Mouse (Mus musculus) liver, embryonic 11.5 days (tissue): ENCODE results near the gene Ufsp1. TPM values are rescaled to one million over a fixed set of nuclear protein-coding genes. Genes with fewer than 3 reads are reported as not detected.
A peak's percentile ranks its signal among the peaks of the same experiment; 100 is the strongest.

Experiments used
- ATAC-seq: fragments of 200-750 bp; cut with Nextera tagmentation; replicated peaks from 2 replicates; pipeline ENCODE4 v1.8.0; 2017; ENCODE audit warnings: moderate number of reproducible peaks, mild to moderate bottlenecking, moderate TSS enrichment, moderate library complexity; ENCODE audit not compliant: low FRiP score
- DNase-seq: peaks from one replicate; pipeline ENCODE4 v3.0.0-alpha.2; 2017; ENCODE audit warnings: low spot score
- H3K27ac ChIP-seq: fragments of 300-500 bp; sonication (generic); 2 replicates; pipeline ENCODE4 v1.5.1; 2014; ENCODE audit warnings: mild to moderate bottlenecking, low read depth, low read length, control low read depth
- H3K27me3 ChIP-seq: fragments of 300-500 bp; sonication (generic); replicated peaks from 2 replicates; pipeline ENCODE4 v1.6.1; 2014; ENCODE audit warnings: low read length, mixed read lengths; ENCODE audit not compliant: control insufficient read depth, insufficient read depth
- H3K36me3 ChIP-seq: fragments of 300-500 bp; sonication (generic); 2 replicates; pipeline ENCODE4 v1.6.1; 2014; ENCODE audit warnings: mild to moderate bottlenecking, low read length, moderate library complexity, mixed read lengths; ENCODE audit not compliant: control insufficient read depth, insufficient read depth
- H3K4me1 ChIP-seq: fragments of 300-500 bp; sonication (generic); replicated peaks from 2 replicates; pipeline ENCODE4 v1.6.1; 2014; ENCODE audit warnings: low read length, mixed read lengths; ENCODE audit not compliant: control insufficient read depth, insufficient read depth
- H3K4me2 ChIP-seq: fragments of 300-500 bp; sonication (generic); 2 replicates; pipeline ENCODE4 v1.6.1; 2014; ENCODE audit warnings: mild to moderate bottlenecking, control low read depth, moderate library complexity
- H3K4me3 ChIP-seq: fragments of 300-500 bp; sonication (generic); 2 replicates; pipeline ENCODE4 v1.5.1; 2014; ENCODE audit warnings: low read depth, low read length, control low read depth
- H3K9ac ChIP-seq: fragments of 300-500 bp; sonication (generic); 2 replicates; pipeline ENCODE4 v1.6.1; 2014; ENCODE audit warnings: low read depth, low read length, control low read depth
- H3K9me3 ChIP-seq: fragments of 300-500 bp; sonication (generic); 2 replicates; pipeline ENCODE4 v1.6.1; 2016; ENCODE audit warnings: low read length, inconsistent platforms, mixed read lengths; ENCODE audit not compliant: control insufficient read depth
- WGBS: fragments of 180-500 bp; shearing (Covaris S2); extraction: QIAGEN DNeasy Blood & Tissue Kit; methylation state at CpG from one replicate; pipeline ENCODE4 v1.1.7; 2014; 5-methylcytosine and 5-hydroxymethylcytosine counted together
- polyA plus RNA-seq: library from polyadenylated mRNA; unstranded; fragments of >200 nt; fragmentation: Nextera tagmentation; extraction: Ambion mirVana; gene quantifications from 2 replicates; pipeline ENCODE4 v1.2.1, GENCODE M21; 2014

Ufsp1 gene
- polyA plus RNA-seq, 1 experiment from 2014 or later: 13.5 TPM

DNA sequence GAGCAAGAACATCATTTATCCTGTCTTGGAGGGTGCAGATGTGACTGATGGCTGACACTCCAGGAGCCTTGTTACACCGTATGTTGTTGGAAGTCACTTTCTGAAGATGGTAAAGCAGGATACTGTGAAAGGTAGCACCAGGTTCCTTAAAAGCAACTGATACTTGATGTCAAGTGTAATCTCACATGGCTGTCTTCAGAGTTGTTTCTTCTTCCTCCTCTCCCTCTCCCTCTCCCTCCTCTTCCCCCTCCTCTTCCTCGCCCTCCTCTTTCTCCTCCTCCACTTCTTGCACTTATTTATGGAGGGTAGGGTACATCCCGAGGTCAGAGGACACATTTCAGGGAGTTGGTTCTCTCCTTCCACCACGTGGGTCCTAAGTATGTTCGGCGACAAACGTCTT, 8.4 kb upstream of the Ufsp1 start:
- no peak for DNase-seq
- Histone ChIP-seq H3K27ac (no peak overlapping the region), H3K4me3 (no peak overlapping the region), H3K9me3 (no peaks in the 10 kb centered on the region), H3K4me1 (peaks cover 26% of the 10 kb centered on the region), H3K4me2 (no peak overlapping the region), H3K27me3 (peaks cover 31% of the 10 kb centered on the region), H3K9ac (no peak overlapping the region), H3K36me3 (no peaks in the 10 kb centered on the region)
- no peak for ATAC-seq
- WGBS: 42% methylated on average over 7 of the region's 7 CpGs

DNA sequence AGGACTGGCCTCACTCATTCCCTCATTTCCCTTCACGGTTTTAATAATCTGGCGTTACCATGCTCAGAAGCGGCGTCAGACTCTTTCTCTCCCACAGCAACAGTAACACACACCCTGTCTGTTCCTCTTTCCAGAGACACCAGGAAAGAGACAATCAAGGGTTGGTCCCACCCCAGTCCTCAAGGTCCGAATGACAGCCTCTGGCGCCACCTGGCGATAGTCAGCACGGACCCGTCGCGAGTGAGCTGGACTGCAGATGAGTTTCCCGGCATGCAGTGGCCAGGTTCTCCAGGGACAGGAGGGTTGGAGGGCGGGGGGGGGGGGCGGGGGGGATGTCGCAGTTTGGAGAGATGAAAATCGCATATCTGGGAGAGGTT, 7.8 kb upstream of the Ufsp1 start:
- Histone ChIP-seq H3K9me3 (no peaks in the 10 kb centered on the region), H3K4me3 (peak overlapping the region; percentile 68), H3K27me3 (peaks cover 31% of the 10 kb centered on the region), H3K4me1 (peaks cover 32% of the 10 kb centered on the region), H3K4me2 (peak overlapping the region; percentile 99), H3K36me3 (0 out of 2 replicates have a peak, but pooled peaks cover 2% of the 10 kb centered on the region), H3K27ac (no peak overlapping the region), H3K9ac (no peak overlapping the region; the same call in 1 of the 2 replicates)
- ATAC-seq: peak; percentile 20; the same call in 1 of the 2 replicates
- DNase-seq: peak; percentile 80
- WGBS: under 1% methylated on average over 16 of the region's 16 CpGs

DNA sequence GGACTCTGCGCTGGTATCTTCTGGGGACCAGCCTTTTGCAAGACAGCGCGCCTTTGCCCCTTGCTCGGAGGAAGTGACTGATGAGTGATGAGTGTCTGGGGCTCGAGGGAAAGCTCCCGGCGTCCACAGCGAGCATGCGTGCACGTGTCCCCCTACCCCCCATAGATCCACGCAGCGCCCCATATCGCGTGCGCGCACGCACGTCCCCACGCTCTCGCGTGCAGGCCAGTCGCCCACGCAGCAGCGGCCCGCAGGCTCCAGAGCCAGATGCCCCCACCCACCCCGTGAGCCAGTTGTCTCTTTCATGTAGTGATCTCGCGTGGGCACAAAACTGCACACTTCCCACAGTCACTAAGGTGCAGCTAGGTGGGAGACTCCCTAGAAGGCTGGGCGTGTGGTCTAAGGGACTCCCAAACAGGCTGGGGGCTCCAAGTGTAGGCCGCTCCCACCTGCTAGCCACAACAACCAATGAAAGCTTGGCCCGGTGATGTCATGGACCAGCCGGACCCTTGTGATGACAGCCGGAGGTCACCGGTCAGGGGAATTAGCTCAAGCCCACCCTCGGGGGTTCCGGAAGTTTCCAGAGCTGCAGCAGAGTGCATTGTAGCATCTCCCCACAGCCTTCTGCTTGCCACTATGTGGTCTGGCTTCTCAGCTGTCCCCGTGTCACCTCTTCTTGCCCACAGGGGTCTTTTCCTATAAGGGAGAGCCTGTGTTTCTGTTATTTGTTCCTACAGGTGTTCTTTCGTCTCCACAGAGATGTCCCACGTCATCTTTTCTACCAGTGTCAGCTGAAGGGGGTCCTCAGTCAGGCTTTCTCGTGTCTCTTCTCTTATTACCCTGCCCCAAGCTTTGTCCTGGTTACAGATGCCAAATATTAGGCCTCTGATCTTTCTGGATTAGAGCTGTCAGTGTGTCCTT, 7.1 kb upstream of the Ufsp1 start, which contains the start of gene Ache:
Ache (plus strand) TSS at position 488 of the 921 bp plus-strand sequence.
- Histone ChIP-seq H3K9ac (peak within 1 kb of the TSS; percentile 87), H3K27me3 (peaks cover 31% of the 10 kb centered on the region), H3K4me1 (peaks cover 38% of the 10 kb centered on the region), H3K4me3 (peak within 1 kb of the TSS; percentile 68), H3K9me3 (no peaks in the 10 kb centered on the region), H3K27ac (peak within 1 kb of the TSS; percentile 100), H3K36me3 (0 out of 2 replicates have a peak, but pooled peaks cover 2% of the 10 kb centered on the region), H3K4me2 (peak within 1 kb of the TSS; percentile 99)
- WGBS: 2% methylated on average over 40 of the region's 40 CpGs
- no peak for ATAC-seq
- peak; percentile 65 for DNase-seq

DNA sequence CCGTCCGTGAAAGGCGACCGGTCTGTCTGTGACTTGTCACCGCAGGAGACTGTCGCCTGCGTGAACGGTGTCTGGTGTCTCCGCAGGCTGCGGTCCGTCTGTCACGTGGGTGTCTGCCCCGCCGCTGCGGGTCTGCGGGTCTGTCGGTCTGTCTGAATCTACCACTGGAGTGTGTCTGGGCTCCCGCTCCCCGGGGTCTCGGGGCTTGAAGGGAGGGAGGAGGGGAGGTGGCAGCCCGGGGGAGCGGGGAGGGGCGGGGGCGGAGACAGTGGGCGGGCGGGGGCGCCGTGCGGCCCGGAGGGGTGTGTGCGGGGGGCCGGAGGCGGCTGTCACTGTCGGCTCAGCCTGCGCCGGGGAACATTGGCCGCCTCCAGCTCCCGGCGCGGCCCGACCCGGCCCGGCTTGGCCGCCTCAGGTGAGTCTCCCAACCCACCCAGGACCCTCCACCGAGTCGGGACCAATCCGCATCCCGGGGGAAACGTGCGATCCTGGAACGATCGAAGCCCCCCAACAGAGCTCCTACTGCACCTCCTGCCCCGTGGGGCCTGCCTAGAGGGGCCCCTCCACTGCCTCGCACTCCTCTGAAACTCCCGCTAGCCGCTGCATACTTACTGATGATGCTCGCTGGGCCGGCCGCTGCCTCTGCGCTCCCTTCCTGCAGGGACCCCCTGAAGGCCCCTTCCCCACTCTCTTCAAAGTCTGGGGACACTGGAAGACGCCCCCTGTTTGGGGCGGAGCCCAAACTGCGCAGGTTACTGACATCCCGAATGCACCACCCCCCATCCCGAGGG, 6.3 kb upstream of the Ufsp1 start:
- Histone ChIP-seq H3K4me2 (peak overlapping the region; percentile 99), H3K27me3 (peaks cover 31% of the 10 kb centered on the region), H3K4me1 (peaks cover 47% of the 10 kb centered on the region), H3K36me3 (0 out of 2 replicates have a peak, but pooled peaks cover 2% of the 10 kb centered on the region), H3K27ac (peak overlapping the region; percentile 100), H3K9ac (peak overlapping the region; percentile 87), H3K4me3 (peak overlapping the region; percentile 68), H3K9me3 (no peaks in the 10 kb centered on the region)
- ATAC-seq: no peak
- peak; percentile 62 for DNase-seq
- WGBS: under 1% methylated on average over 57 of the region's 65 CpGs

DNA sequence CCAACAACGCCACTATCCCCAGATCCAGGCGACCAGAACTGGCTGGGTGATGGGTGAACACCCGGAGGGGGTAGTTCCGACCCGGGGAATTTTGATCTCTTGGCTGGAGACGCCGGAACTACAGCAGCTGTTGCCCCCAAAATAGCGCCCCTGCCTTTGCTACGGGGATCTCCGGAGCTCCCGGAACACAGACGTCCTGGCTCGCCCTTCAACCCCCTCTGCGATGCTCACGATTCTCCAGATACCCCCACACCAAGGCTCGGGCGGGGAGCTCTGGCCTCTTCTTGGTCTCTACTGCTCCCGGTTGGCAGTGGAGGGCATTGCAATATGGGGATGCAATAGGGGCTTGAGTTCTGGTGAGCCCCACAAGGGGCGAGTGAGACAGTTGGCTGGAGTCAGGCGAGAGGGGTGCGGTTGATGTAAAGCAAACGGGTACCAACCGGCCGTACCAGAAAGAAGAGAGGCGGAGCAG, 5.4 kb upstream of the Ufsp1 start:
- peak overlapping the region; percentile 99 for H3K4me2 ChIP-seq
- H3K36me3 ChIP-seq: 0 out of 2 replicates have a peak, but pooled peaks cover 2% of the 10 kb centered on the region
- peaks cover 31% of the 10 kb centered on the region for H3K27me3 ChIP-seq
- ATAC-seq: peak; percentile 13
- no peaks in the 10 kb centered on the region for H3K9me3 ChIP-seq
- H3K27ac ChIP-seq: peak overlapping the region; percentile 100
- 3% methylated on average over 24 of the region's 25 CpGs for WGBS
- peak overlapping the region; percentile 68 for H3K4me3 ChIP-seq
- H3K4me1 ChIP-seq: peaks cover 47% of the 10 kb centered on the region
- peak overlapping the region; percentile 87 for H3K9ac ChIP-seq
- DNase-seq: peak; percentile 71

DNA sequence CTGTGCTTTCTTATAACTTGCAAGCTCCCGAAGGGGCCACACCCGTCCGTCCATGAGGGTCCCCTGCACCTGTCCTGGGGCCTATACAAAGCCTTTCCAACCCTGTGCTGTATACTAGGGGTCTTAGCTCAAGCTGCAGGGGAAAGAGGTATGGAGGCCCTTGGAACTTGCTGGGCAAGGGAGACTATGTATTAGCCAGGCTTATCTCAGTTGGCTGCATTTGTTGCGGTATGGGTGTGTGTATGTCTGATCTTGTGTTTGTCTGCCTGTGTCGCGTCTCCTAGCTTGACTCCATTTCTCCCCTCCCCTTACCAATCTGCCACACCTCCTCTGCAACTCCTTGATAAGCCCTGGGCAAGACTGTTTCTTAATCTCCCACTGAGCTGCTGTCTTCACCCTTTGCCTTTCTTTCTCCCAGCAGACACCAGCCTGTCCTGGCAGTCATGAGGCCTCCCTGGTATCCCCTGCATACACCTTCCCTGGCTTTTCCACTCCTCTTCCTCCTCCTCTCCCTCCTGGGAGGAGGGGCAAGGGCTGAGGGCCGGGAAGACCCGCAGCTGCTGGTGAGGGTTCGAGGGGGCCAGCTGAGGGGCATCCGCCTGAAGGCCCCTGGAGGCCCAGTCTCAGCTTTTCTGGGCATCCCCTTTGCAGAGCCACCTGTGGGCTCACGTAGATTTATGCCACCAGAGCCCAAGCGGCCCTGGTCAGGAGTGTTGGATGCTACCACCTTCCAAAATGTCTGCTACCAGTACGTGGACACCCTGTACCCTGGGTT, 4.7 kb upstream of the Ufsp1 start:
- Histone ChIP-seq H3K4me2 (peak overlapping the region; percentile 99), H3K4me3 (peak overlapping the region; percentile 68), H3K36me3 (0 out of 2 replicates have a peak, but pooled peaks cover 2% of the 10 kb centered on the region), H3K9me3 (no peaks in the 10 kb centered on the region), H3K27ac (peak overlapping the region; percentile 100), H3K9ac (peak overlapping the region; percentile 87), H3K4me1 (peaks cover 50% of the 10 kb centered on the region), H3K27me3 (peaks cover 31% of the 10 kb centered on the region)
- 33% methylated on average over 13 of the region's 13 CpGs for WGBS
- DNase-seq (peak; percentile 82), ATAC-seq (peak; percentile 75)

DNA sequence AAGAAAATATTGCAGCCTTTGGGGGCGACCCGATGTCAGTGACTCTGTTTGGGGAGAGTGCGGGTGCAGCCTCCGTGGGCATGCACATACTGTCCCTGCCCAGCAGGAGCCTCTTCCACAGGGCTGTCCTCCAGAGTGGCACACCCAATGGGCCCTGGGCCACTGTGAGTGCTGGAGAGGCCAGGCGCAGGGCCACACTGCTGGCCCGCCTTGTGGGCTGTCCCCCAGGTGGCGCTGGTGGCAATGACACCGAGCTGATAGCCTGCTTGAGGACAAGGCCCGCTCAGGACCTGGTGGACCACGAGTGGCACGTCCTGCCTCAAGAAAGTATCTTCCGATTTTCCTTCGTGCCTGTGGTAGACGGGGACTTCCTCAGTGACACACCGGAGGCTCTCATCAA, 3.8 kb upstream of the Ufsp1 start:
- H3K4me1 ChIP-seq: peaks cover 57% of the 10 kb centered on the region
- DNase-seq (peak; percentile 66), ATAC-seq (peak; percentile 40)
- H3K27ac ChIP-seq: peak overlapping the region; percentile 100
- H3K36me3 ChIP-seq: peaks cover 11% of the 10 kb centered on the region; the same call in 1 of the 2 replicates
- H3K4me3 ChIP-seq: peak overlapping the region; percentile 68
- peak overlapping the region; percentile 80 for H3K9ac ChIP-seq
- no peaks in the 10 kb centered on the region for H3K9me3 ChIP-seq
- H3K27me3 ChIP-seq: peaks cover 31% of the 10 kb centered on the region
- peak overlapping the region; percentile 99 for H3K4me2 ChIP-seq
- 22% methylated on average over 15 of the region's 15 CpGs for WGBS
